Mouse (Mus musculus) hindbrain, embryonic 13.5 days (tissue): ENCODE measurements at regions not wholly inside any gene's neighbourhood (a gene's known extent, or its start where the extent isn't known, plus 50 kb on each side); places are given as distances from the start of the nearest gene placed in this dataset.
A peak's percentile ranks its signal among the peaks of the same experiment; 100 is the strongest.

Experiments used
- ATAC-seq: fragments of 200-750 bp; cut with Nextera tagmentation; 2 replicates; pipeline ENCODE4 v1.8.0; 2017; ENCODE audit warnings: moderate TSS enrichment; ENCODE audit not compliant: low FRiP score
- H3K27ac ChIP-seq: fragments of 300-500 bp; sonication (generic); 2 replicates; pipeline ENCODE4 v1.5.1; 2015; ENCODE audit warnings: inconsistent platforms, mild to moderate bottlenecking, moderate library complexity
- H3K27me3 ChIP-seq: fragments of 300-500 bp; sonication (generic); 2 replicates; pipeline ENCODE4 v1.6.1; 2015; ENCODE audit warnings: mild to moderate bottlenecking, inconsistent platforms
- H3K36me3 ChIP-seq: fragments of 300-500 bp; sonication (generic); 2 replicates; pipeline ENCODE4 v1.6.1; 2015; ENCODE audit warnings: mild to moderate bottlenecking, inconsistent platforms
- H3K4me1 ChIP-seq: fragments of 300-500 bp; sonication (generic); replicated peaks from 2 replicates; pipeline ENCODE4 v1.6.1; 2015; ENCODE audit warnings: inconsistent platforms
- H3K4me2 ChIP-seq: fragments of 300-500 bp; sonication (generic); 2 replicates; pipeline ENCODE4 v1.6.1; 2015; ENCODE audit warnings: inconsistent platforms, mild to moderate bottlenecking, moderate library complexity
- H3K4me3 ChIP-seq: fragments of 300-500 bp; sonication (generic); 2 replicates; pipeline ENCODE4 v1.5.1; 2015; ENCODE audit warnings: mild to moderate bottlenecking, inconsistent platforms
- H3K9ac ChIP-seq: fragments of 300-500 bp; sonication (generic); 2 replicates; pipeline ENCODE4 v1.6.1; 2015; ENCODE audit warnings: mild to moderate bottlenecking, inconsistent platforms
- H3K9me3 ChIP-seq: fragments of 300-500 bp; sonication (generic); 2 replicates; pipeline ENCODE4 v1.6.1; 2016; ENCODE audit warnings: inconsistent platforms
- WGBS: fragments of 180-500 bp; shearing (Covaris S2); methylation state at CpG from one replicate; pipeline ENCODE4 v1.1.7; 2015; 5-methylcytosine and 5-hydroxymethylcytosine counted together

- WGBS = 96% methylated on average over 1 of the region's 1 CpGs
- no peak overlapping the region for H3K4me2 ChIP-seq
- H3K4me3 ChIP-seq = no peak overlapping the region
- H3K36me3 ChIP-seq = no peaks in the 10 kb centered on the region
- no peaks in the 10 kb centered on the region for H3K27me3 ChIP-seq
- no peaks in the 10 kb centered on the region for H3K4me1 ChIP-seq
- H3K27ac ChIP-seq = no peak overlapping the region
- no peak overlapping the region for H3K9ac ChIP-seq
- no peaks in the 10 kb centered on the region for H3K9me3 ChIP-seq
- ATAC-seq = no peak
These were observed 525.0 kb upstream of the Grm7 start for GRCm38 (mm10) chr6:110120406-110120805.

- no peak overlapping the region for H3K4me2 ChIP-seq
- H3K27me3 ChIP-seq = no peaks in the 10 kb centered on the region
- H3K4me3 ChIP-seq = no peak overlapping the region
- H3K27ac ChIP-seq = no peak overlapping the region
- no peaks in the 10 kb centered on the region for H3K9me3 ChIP-seq
- no peak overlapping the region for H3K9ac ChIP-seq
- 87% methylated on average over 3 of the region's 3 CpGs for WGBS
- H3K36me3 ChIP-seq = no peaks in the 10 kb centered on the region
- H3K4me1 ChIP-seq = no peaks in the 10 kb centered on the region; the same call in 1 of the 2 replicates
- no peak for ATAC-seq
These were observed 513.1 kb upstream of the Grm7 start for GRCm38 (mm10) chr6:110132271-110132670.

GRCm38 (mm10) chr6:110133587-110133986 is 511.8 kb upstream of the Grm7 start:
- Histone ChIP-seq H3K4me2 (no peak overlapping the region), H3K9me3 (no peaks in the 10 kb centered on the region), H3K9ac (no peak overlapping the region), H3K27me3 (no peaks in the 10 kb centered on the region), H3K36me3 (no peaks in the 10 kb centered on the region), H3K27ac (no peak overlapping the region), H3K4me3 (no peak overlapping the region), H3K4me1 (no peaks in the 10 kb centered on the region; the same call in 1 of the 2 replicates)
- ATAC-seq = no peak
- WGBS = 87% methylated on average over 1 of the region's 1 CpGs

- 29% methylated on average over 7 of the region's 7 CpGs for WGBS
- Histone ChIP-seq H3K9ac (no peak overlapping the region), H3K27ac (no peak overlapping the region), H3K4me2 (no peak overlapping the region), H3K27me3 (no peaks in the 10 kb centered on the region), H3K36me3 (no peaks in the 10 kb centered on the region), H3K4me1 (no peaks in the 10 kb centered on the region; the same call in 1 of the 2 replicates), H3K9me3 (no peaks in the 10 kb centered on the region), H3K4me3 (no peak overlapping the region)
- no peak for ATAC-seq
These were observed 508.2 kb upstream of the Grm7 start for GRCm38 (mm10) chr6:110137043-110137650.

- H3K4me1 ChIP-seq = no peaks in the 10 kb centered on the region; the same call in 1 of the 2 replicates
- no peak overlapping the region for H3K4me3 ChIP-seq
- H3K9ac ChIP-seq = no peak overlapping the region
- H3K27ac ChIP-seq = no peak overlapping the region
- H3K36me3 ChIP-seq = no peaks in the 10 kb centered on the region
- no peaks in the 10 kb centered on the region for H3K27me3 ChIP-seq
- no peak for ATAC-seq
- no peaks in the 10 kb centered on the region for H3K9me3 ChIP-seq
- no peak overlapping the region for H3K4me2 ChIP-seq
- WGBS = 89% methylated on average over 2 of the region's 2 CpGs
These were observed 506.0 kb upstream of the Grm7 start for GRCm38 (mm10) chr6:110139396-110139795.

- Histone ChIP-seq H3K36me3 (no peaks in the 10 kb centered on the region), H3K4me1 (peaks cover 4% of the 10 kb centered on the region; the same call in 1 of the 2 replicates), H3K4me3 (no peak overlapping the region), H3K4me2 (no peak overlapping the region), H3K9ac (no peak overlapping the region), H3K9me3 (no peaks in the 10 kb centered on the region), H3K27ac (no peak overlapping the region), H3K27me3 (no peaks in the 10 kb centered on the region)
- peak; percentile 63; the same call in 1 of the 2 replicates for ATAC-seq
- 70% methylated on average over 2 of the region's 2 CpGs for WGBS
These were observed 476.8 kb upstream of the Grm7 start for GRCm38 (mm10) chr6:110168539-110168938.

- no peak overlapping the region for H3K4me3 ChIP-seq
- H3K36me3 ChIP-seq = no peaks in the 10 kb centered on the region
- no peak overlapping the region for H3K27ac ChIP-seq
- H3K4me2 ChIP-seq = no peak overlapping the region
- no peak overlapping the region for H3K9ac ChIP-seq
- H3K9me3 ChIP-seq = no peaks in the 10 kb centered on the region
- WGBS = 41% methylated on average over 2 of the region's 2 CpGs
- ATAC-seq = peak; percentile 75
- H3K4me1 ChIP-seq = no peaks in the 10 kb centered on the region
- H3K27me3 ChIP-seq = no peaks in the 10 kb centered on the region
These were observed 439.4 kb upstream of the Grm7 start for GRCm38 (mm10) chr6:110205973-110206372.

GRCm38 (mm10) chr6:110208822-110209221 is 436.6 kb upstream of the Grm7 start:
- Histone ChIP-seq H3K4me1 (no peaks in the 10 kb centered on the region), H3K27me3 (no peaks in the 10 kb centered on the region), H3K27ac (no peak overlapping the region), H3K4me2 (no peak overlapping the region), H3K9me3 (no peaks in the 10 kb centered on the region), H3K36me3 (no peaks in the 10 kb centered on the region), H3K4me3 (no peak overlapping the region), H3K9ac (no peak overlapping the region)
- WGBS = 86% methylated on average over 1 of the region's 1 CpGs
- no peak for ATAC-seq

- ATAC-seq = no peak
- Histone ChIP-seq H3K9ac (no peak overlapping the region), H3K27ac (no peak overlapping the region), H3K4me3 (no peak overlapping the region), H3K36me3 (no peaks in the 10 kb centered on the region), H3K4me1 (no peaks in the 10 kb centered on the region), H3K4me2 (no peak overlapping the region), H3K27me3 (no peaks in the 10 kb centered on the region), H3K9me3 (no peaks in the 10 kb centered on the region)
- 56% methylated on average over 1 of the region's 1 CpGs for WGBS
These were observed 397.9 kb upstream of the Grm7 start for GRCm38 (mm10) chr6:110247490-110247889.

GRCm38 (mm10) chr6:110296549-110296948 is 348.8 kb upstream of the Grm7 start:
- H3K9me3 ChIP-seq = no peaks in the 10 kb centered on the region
- WGBS = 91% methylated on average over 2 of the region's 2 CpGs
- H3K4me1 ChIP-seq = no peaks in the 10 kb centered on the region
- H3K4me3 ChIP-seq = no peak overlapping the region
- no peak overlapping the region for H3K9ac ChIP-seq
- no peak overlapping the region for H3K27ac ChIP-seq
- ATAC-seq = no peak
- H3K4me2 ChIP-seq = no peak overlapping the region
- H3K27me3 ChIP-seq = no peaks in the 10 kb centered on the region
- H3K36me3 ChIP-seq = no peaks in the 10 kb centered on the region
